Mouse (Mus musculus): ENCODE measurements around the gene Srp14.

Gene Srp14

DNA sequence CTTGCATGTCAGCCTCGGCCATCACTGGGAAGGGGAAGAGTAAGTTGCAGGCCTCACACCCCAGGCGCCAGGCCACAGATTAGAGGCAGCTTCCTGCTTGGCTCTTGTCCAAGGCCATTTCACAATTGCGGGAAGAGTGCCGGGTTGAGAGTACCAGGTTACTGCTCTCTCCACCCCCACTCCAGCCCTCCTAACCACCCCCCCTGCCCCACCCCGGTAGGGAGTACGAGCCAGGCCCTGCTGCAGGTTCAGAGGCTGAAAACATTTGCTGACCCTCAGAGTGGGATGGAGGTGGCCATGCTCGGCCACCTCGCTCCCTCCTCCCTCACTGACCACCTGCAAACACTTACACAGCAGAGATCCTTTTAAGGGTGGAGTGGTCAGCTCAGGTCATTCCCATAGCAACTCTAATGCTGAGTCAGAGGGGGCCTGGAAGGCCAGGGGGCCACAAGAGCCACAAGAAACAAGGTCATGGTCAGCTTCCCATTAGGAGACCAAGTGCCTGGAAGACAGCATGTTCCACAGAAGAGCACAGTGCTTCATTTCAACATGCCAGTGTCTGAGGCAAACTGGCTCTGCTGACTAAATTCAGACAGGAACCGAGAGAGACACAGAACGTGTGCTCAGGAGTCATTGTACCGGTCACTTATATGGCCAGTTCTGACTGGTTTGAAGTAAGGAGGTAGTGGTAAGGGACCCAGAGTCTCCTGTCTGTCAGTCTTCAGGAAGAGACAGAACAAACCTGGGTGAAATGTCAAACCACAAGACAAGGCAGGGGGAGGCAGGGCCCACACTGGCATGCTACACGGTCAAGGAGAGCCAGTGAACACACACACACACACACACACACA lies 11.0 kb upstream of the Srp14 start:
- DNase-seq (ENCODE audit: low spot score in 2 of 2) = peak; percentile 47 to 74

DNA sequence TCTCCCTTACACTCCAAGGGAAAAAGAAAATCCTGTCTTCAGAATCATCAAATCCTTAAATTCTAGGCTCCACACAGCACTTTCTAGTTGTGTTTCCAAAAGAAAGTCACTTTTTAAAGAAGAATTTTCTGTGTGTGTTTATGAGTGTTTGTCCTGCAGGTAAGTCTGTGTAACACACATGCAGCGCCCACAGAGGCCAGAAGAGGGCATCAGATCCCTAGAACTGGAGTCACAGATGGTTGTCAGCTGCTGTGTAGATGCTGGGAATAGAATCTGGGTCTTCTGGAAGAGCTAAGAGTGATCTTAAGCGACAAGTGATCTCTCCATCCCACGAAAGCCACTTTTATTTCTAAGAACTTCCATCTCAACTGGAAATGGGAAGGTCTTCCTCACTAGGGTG lies 8.3 kb upstream of the Srp14 start:
- peak; percentile 40 to 78 for DNase-seq (ENCODE audit: low spot score in 2 of 2)

DNA sequence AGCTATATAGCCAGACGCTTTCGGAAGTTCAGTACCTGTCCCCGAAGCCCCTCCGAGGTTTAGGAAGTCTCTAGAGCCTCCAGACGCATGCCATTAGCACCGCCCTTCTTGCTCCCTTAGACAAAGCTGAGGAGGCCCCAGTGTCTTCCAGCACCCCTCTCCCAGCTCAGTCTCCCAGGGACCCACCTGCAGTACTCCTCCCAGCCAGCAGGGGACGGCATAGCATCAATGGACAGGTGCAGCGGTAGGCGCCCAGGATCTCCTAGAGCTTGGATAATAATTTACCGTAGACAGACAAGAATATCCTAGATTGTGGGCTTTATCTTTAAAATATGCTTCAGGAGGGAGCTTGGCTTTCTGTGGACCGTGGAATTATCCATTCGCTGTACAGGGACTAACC lies 7.4 kb upstream of the Srp14 start:
- peak; percentile 80 to 95 for DNase-seq (ENCODE audit: low spot score in 2 of 2)

DNA sequence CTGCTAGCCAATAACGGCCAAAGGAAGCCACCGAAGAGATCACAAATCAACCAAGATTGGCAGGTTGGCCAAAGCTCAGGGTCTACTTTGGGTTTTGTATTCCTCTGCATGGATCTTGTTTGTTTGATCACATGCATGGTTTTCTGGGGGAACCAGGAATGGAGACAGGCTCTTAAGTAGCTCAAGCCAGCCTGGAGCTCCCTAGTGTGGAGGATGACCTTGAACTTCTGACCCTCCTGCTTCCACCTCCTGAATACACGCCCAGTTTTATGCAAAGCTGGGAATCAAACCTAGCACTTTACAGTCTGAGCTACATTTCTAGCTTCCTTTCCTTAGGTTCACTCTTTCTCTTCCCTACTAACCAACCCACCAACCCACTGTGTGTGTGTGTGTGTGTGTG lies 5.9 kb upstream of the Srp14 start:
- DNase-seq (ENCODE audit: low spot score in 2 of 2) = no peak

DNA sequence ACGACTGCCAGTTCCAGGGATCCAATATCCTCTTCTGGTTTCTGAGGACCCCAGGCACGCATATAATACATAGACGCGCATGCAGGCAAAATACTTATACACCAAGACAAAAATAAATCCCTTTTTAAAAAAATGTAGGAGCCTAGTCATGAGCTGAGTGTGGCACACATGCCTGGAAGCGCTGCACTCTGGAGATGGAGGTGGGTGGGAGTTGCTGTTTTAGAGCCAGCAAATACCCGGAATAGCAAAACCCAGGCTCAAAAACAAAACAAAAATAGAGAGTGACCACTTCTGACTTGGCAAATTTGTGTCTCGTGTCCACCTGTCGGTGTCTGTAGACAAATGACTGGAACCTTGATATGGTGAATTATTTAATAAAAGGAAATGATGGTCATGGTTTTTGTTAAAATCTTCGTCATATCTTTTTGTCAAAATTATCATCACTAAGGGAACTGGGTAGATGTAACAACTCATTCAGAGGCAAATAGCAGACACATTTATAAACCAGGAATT lies 4.9 kb upstream of the Srp14 start:
- DNase-seq (ENCODE audit: low spot score in 2 of 2) = no peak

DNA sequence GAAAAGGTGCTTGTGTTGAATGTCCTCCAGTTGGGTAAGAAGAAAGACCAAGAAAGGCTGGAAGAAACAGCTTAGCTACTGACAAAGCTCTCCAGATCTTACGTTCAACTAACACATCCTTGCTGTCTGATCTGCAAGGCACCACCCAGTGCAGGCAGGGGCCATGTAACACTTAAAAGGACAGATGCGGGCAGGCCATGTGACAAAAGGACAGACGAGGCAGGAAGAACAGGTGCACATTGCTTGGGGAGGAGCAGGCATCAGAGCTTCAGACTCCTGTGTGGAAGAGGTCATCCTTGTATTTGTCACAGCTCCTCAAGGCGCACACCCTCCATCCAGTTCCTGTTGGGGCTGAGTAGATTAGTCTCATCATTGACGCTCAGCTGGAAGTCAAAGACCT lies 3.5 kb upstream of the Srp14 start:
- DNase-seq (ENCODE audit: low spot score in 2 of 2) = no peak

DNA sequence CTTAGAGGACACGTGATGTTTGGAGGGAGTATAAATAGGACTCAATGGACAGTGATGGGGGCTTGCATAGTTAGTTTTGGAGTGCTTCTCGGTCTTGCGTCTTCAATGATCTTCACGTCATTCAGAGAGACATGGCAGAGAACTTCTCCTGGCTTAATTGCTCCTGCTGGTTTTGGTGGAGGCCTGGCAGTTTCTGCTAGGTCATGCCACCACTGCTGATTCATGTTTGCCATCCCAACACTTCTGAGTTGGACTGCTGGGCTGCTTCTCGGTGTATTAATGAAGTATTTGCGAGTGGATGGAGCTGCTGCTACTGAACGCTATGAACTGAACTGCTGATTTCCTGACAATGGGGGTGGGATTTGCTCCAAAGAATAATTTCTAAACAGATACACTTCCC lies 1.4 kb upstream of the Srp14 start:
- no peak for DNase-seq (ENCODE audit: low spot score in 2 of 2)

DNA sequence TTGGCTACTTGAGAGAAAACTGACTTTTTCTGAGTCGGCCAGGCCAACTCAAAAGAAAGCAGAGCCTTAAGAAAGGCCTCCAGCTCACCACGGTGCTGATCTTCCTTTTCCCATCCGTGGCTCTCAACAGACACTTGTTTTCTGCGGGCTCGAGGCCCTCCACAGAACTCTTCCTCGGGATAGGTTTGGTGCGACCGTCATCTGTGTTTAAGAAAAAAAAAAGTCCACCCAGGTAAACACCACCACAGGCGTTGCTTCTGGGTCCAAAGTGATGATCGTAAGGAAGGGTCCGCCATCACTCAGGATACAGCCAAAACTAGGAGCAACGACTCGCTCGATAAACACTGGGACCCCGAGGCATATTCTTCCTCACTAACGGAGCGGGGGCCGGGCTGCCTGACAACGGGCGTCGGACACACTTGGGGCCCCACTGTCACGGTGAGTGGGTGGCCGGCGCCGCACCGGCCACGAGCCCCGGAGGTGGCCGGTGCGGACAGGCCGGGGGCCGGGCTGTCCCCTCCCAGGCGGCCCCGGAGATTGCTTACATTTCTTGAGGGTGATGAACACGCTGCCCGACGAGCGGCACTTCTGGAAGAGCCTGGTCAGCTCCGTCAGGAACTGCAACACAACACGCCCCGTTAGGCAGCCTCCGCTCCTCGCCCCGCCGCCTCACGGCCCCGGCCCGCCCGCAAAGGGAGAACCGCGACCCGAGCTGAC lies 520 bp downstream of the Srp14 start:
- DNase-seq (ENCODE audit: low spot score in 2 of 2) = no peak

DNA sequence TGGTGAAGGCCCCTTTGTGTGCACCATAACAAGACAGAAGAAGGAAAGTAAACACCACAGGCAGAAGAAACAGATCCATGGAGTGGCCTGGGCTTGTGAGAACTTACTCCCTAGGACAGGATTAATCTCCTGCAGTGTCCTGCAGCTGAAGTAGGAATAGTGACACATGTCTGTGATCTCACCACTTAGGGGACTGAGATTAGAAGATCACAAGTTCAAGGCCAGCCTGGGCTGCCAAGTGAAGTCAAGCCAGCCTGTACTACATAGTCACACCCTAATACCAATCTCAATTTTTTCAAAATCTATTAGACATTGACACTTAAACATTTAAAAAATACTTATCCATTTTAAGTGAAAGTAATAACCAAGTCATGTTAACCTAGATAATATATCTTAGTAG lies 11.2 kb downstream of the Srp14 start:
- no peak for DNase-seq (ENCODE audit: low spot score in 2 of 2)

DNA sequence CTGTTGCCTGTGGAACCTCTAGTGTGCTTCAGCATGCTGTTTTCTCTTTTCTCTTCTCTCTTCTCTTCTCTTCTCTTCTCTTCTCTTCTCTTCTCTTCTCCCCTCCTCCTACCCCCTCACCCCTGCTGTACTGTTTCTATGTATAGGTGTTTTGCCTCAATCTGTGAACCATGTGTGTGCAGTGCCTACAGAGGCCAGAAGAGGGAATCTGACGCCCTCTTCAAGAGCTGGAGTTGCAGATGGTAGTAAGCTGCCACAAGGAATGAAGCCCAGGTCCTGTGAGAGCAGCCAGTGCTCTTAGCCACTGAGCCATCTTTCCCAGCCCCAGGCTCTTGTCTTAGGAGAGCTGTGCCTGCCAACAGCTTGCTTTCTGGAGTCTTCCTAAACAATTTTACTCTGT lies 12.9 kb downstream of the Srp14 start:
- DNase-seq (ENCODE audit: low spot score in 2 of 2) = no peak

DNA sequence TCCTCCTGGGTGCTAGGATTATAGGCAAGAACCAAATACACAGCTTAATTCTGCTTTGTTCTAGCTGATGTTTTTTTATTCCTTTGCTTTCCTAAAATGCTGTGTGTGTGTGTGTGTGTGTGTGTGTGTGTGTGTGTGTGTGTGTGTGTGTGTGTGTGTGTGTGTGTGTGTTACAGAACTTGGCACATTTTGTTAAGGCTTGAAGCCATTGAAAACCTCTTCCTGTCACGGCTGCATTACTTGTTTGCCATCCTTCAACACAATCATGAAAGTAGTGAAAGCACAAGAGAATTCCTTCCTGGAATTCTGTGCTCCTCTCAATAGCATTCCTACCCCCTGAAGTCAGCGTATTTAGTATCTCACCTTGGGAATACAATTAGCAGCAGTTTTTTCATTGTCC lies 13.6 kb downstream of the Srp14 start:
- DNase-seq (ENCODE audit: low spot score in 2 of 2) = no peak

DNA sequence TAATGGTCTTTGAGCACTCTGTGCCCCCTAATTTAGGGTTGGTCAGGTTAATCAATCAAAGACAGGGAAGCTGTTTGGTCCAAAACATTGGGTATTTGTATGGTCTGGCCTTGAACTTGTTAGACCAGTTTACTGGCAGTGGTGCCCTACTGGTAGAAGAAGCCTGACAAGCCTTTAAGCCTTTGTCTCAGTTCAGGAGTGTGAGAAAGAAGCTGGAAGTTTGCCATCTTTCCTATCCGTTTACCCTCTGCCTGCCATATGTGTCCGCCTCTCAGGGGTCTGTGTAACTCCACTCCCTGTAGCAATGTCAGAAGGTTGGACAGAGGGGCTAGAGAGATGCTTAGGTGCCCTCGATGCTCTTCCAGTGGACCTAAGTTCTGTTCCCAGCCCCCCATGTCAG lies 15.1 kb downstream of the Srp14 start:
- no peak for DNase-seq (ENCODE audit: low spot score in 2 of 2)

DNA sequence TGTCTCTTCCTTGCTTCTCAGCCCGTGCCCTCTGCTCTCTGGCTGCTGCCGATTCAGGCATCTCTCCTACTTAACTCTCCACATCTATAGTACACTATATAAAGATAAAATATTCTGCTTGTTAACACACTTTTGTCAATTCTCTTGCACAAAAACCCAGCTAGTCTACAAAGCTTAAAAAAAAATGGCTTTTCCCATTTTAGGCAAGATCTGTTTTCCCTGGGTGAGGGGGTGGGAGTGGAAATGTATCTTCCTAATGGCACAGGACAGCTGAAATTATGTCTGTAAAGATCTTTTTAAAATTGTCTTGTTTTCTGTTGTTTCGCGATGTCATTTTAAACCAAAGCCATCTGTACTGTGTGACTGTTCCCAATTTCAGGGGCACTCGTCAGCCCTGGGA lies 16.0 kb downstream of the Srp14 start:
- DNase-seq (ENCODE audit: low spot score in 2 of 2) = no peak

DNA sequence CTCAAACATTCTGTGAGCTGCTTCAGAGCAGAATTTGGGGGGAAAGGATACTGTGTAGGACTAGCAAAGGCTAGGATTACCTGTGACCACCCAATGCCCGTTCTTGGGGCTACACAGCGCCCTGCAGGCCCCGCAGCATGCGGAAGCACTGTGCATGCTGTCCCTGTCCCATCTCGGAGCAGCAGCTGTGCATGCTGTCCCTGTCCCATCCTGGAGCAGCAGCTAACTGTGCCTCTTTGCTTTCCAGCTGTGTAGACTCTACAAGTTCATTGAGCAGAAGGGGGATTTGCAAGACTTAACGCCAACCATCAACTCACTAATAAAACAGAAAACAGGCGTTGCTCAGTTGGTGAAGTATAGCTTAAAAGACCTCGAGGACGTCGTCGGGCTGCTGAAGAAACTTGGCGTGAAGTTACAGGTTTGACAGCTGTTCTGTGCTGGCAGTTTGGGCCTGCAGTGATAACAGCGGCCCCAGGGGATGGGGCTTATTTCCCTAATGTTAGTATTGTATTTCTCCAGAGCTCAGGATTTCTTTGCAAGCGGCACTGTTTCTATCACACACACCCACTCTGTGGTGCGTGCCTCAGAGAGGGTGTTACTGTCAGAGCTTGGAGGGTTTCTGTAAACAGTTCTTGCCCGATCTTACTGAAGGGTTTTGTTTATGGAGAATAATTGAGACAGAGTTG lies 17.9 kb downstream of the Srp14 start:
- DNase-seq (ENCODE audit: low spot score in 2 of 2) = no peak

DNA sequence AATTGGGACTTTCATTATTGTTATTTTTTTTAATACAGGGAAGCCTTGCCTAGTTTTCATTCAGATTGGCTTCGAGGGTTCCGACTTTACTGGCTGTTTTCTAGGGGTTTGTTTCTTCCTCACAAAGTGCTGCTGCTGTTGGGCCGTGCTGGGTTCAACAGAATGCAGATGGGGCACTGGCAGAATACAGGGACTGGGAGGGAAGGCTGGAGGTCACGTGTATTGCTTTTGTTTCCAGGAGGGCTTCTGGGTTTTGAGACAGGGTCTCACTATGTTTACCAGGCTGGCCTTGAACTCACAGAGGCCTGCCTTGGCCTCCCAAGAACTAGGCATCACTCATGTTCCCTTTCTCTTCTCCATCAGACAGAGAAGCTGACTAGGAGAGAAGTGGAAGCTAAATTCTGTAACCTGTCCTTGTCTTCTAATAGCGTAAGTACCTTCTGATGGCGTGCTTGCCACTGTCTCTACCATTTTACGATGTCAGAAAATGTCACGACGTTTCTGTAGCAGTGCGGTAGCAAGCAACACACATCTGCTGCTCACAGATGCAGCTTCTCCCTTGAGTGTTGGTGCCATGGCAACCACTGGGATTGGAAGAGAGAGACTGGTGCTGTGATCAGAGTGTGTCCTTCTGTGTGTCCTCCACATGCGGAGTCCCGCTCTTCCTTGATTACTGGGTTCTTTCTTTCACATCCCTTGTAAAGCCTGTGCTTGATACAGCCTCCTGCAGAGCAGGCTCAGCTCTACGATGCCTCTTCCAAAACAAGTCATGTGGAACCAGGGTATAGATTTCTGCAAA lies 21.8 kb downstream of the Srp14 start:
- no peak for DNase-seq (ENCODE audit: low spot score in 2 of 2)

DNA sequence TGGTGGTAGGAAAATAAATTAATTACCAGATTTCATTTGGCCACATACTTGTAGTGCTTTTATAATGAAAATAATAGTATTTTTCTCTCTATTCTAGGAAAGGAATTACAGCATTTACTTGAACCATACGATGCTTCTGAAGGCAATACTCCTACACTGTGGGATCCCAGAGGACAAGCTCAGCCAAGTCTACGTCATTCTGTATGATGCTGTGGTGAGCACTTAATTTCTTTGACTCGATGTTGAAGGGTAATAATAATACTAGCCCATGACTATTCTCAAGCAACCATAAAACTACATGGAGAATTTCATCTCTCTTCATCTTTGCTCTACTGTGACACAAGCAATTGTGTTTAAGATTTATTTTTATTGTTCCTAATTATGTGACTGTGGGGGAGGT lies 22.5 kb downstream of the Srp14 start:
- no peak for DNase-seq (ENCODE audit: low spot score in 2 of 2)

DNA sequence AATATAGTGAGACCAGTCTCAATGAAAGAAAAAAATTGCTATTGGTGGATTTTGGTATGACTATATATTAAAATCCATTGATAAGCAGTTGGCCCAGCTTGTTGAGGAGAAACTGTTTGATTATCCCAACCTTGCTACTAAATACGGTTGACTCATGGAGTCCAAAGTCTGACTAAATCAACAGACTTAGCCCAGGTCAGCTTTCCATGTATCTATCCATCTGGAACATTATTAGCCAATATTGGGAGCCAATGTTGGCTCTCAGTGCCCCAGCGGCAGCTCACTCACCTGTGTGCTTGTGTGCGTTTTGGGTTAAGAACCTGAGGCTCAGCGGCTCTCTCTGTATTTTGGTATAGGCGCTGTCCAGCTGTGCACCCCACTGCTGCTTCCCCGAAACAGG lies 28.5 kb downstream of the Srp14 start:
- DNase-seq (ENCODE audit: low spot score in 2 of 2) = no peak

DNA sequence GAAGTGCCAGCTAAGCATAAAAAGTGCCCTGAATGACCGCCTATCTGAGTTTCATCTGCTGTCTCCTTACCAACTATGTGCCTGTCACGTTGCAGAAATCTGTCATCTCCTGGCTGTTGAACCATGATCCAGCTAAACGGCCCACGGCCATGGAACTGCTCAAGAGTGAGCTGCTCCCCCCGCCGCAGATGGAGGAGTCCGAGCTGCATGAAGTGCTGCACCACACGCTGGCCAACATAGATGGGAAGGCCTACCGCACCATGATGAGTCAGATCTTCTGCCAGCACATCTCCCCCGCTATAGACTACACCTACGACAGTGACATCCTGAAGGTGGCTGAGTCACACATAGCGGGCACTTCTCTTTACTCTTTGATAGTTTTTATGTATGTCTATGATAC lies 31.3 kb downstream of the Srp14 start:
- DNase-seq (ENCODE audit: low spot score in 2 of 2) = no peak

DNA sequence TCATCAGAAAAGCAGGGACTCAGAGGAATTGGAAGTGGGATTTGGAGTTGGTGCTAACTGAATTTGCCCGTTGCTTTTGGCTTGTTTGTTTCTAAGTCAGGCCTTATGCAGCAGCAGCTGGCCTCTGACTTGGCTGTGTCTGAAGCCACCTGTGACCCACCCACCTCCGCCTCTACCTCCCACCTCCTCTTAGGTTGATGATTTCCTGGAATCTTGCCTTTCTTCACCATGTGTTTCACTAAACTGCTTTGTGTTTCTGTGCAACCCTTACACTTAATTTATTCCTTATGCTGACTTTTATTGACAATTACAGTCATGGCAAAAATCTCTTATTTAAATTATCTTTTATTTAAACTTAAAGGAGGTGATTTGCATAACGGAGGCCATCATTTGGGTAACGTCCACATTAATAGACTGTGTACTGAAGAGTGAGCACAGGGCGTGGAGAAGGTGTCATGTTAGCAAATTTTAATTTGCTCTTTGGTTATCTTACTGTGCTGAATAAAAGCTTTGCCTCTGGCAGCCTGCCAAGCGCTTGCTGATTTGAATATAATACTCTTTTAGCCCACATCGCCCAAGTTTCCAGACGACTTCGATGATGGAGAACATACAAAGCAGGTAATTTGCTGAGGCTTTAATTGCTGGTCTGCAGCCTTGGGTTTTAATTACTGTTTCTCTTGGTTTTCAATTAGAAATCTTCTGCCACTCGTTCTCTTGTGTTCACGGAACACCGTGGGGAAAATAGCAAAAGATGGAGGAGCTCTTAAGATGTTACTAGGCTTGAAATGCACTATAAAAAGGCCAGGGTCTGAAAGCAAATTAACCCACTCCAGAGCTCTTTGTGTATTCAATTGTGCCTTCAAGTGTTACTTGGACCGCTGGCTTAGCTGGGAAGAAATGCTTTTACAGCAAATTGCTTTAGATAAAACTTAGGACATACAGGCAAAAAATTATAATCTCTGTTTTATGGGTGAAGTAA lies 33.5 kb downstream of the Srp14 start:
- DNase-seq (ENCODE audit: low spot score in 2 of 2) = no peak

DNA sequence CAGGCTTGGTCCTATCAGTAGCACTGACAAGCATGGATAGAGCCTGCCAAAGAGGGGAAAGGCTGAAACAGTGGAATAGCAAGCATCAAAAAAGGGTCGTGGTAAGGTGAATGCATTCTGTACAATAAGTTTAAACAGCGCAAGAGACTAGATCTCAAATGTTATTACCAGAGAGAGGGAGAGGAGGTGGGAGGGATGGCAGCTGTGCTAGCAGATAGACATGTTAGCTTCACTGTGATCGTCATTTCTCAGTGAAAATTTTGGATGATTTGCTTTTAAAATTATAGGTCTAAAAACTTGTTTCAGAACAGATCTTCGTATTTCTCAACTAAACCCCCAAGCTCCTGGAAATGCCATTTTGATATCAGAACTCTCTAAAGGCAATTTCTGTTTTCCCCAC lies 36.8 kb downstream of the Srp14 start:
- no peak for DNase-seq (ENCODE audit: low spot score in 2 of 2)

DNA sequence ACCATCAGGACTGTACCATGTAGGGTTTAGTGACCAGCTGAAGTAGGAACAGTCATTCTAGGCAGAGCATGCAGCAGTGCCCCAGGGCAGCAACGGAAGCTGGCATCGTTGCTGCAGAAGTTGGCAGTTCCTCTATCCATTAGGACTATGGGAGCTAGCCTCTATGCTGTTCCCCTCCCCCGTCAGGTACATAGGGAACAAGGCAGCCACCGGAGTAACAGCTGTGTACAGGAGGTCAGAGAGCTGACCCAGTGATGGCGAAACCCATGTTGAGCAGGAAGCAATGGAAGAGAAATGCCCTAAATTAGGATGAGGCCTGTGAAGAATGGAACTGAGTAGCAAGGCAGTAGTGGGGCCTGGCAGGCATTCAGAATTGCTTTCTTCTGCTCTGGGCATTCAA lies 37.3 kb downstream of the Srp14 start:
- no peak for DNase-seq (ENCODE audit: low spot score in 2 of 2)
